Mouse (Mus musculus): ENCODE measurements around the gene Gpha2.

DNA sequence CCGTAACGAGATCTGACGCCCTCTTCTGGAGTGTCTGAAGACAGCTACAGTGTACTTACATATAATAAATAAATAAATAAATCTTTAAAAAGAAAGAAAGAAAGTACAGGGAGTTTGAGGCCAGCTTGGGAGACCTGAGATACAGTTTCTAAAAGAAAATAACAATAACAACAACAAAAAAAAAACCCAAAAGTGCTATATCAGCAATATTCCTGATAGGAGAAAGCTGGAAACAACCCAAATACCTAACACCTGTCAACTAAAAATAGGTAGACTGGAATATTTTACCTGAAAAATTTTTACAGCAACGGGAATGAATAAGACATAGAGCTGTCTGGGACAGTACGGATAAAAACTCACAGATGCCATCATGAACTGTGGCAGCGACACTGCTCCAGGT, 47.4 kb upstream of the Gpha2 start:
- no peak for TF ChIP-seq GATA1 (IDR thresholded peaks at IDR 0.05; ENCODE audit: low read length)
- no peak for TF ChIP-seq TAL1 (IDR thresholded peaks at IDR 0.05; ENCODE audit: low read length)
